Mouse (Mus musculus) granulocyte monocyte progenitor cell, adult 5-6 weeks (primary cell): Measurements from ENCODE around the gene Spata1. TPM values are rescaled to one million over a fixed set of nuclear protein-coding genes. Genes with fewer than 3 reads are reported as not detected.

Experiments
- ATAC-seq: replicated peaks from 2 replicates; pipeline ENCODE4 v1.8.0; 2016; ENCODE audit warnings: mild to moderate bottlenecking, moderate TSS enrichment, inconsistent platforms; ENCODE audit not compliant: poor library complexity, severe bottlenecking
- total RNA-seq, 2 experiments: library from RNA; stranded (forward) in 1 of 2; stranded (reverse) in 1 of 2; fragments of 200-712, 200-1000 nt in 1 of 2; fragments of >200 nt in 1 of 2; fragmentation: Nextera tagmentation in 1 of 2; gene quantifications; 2 replicates each; pipeline ENCODE4 v1.2.3; 2014 to 2017

Spata1 gene
- total RNA-seq, 2 experiments from 2014 or later = 6.4 to 7.9 TPM

GRCm38 (mm10) chr3:146462939-146463338, 36.6 kb downstream of the Spata1 start:
- ATAC-seq = no peak

GRCm38 (mm10) chr3:146451375-146451774, 48.2 kb downstream of the Spata1 start:
- peak; percentile 13 for ATAC-seq

GRCm38 (mm10) chr3:146450371-146450841, 49.1 kb downstream of the Spata1 start:
- peak; percentile 90 for ATAC-seq

GRCm38 (mm10) chr3:146449745-146450250, 49.8 kb downstream of the Spata1 start, which contains the start of gene Ctbs:
TSS of gene Ctbs (plus strand) at chr3:146449795.
- no peak for ATAC-seq

GRCm38 (mm10) chr3:146448969-146449368, 50.6 kb downstream of the Spata1 start:
- no peak for ATAC-seq

GRCm38 (mm10) chr3:146448372-146448771, 51.2 kb downstream of the Spata1 start:
- no peak for ATAC-seq

- no peak for ATAC-seq
Observed at GRCm38 (mm10) chr3:146447598-146447997, 52.0 kb downstream of the Spata1 start.

GRCm38 (mm10) chr3:146447156-146447555, 52.4 kb downstream of the Spata1 start:
- ATAC-seq = no peak

GRCm38 (mm10) chr3:146444880-146445279, 54.7 kb downstream of the Spata1 start:
- ATAC-seq = peak; percentile 66

GRCm38 (mm10) chr3:146443380-146443779, 56.2 kb downstream of the Spata1 start:
- no peak for ATAC-seq

- no peak for ATAC-seq
Observed at GRCm38 (mm10) chr3:146442936-146443335, 56.6 kb downstream of the Spata1 start.

GRCm38 (mm10) chr3:146442484-146442883, 57.1 kb downstream of the Spata1 start:
- no peak for ATAC-seq

GRCm38 (mm10) chr3:146440422-146440821, 59.1 kb downstream of the Spata1 start:
- ATAC-seq = no peak

GRCm38 (mm10) chr3:146440011-146440410, 59.5 kb downstream of the Spata1 start:
- ATAC-seq = no peak

- no peak for ATAC-seq
Observed at GRCm38 (mm10) chr3:146436114-146436513, 63.4 kb downstream of the Spata1 start.

- ATAC-seq = no peak
Observed at GRCm38 (mm10) chr3:146435533-146435932, 64.0 kb downstream of the Spata1 start.

- no peak for ATAC-seq
Observed at GRCm38 (mm10) chr3:146434686-146435085, 64.9 kb downstream of the Spata1 start.

GRCm38 (mm10) chr3:146433681-146434350, 65.7 kb downstream of the Spata1 start:
- ATAC-seq = no peak

GRCm38 (mm10) chr3:146433063-146433462, 66.5 kb downstream of the Spata1 start:
- ATAC-seq = peak; percentile 37

- no peak for ATAC-seq
Observed at GRCm38 (mm10) chr3:146426489-146426888, 73.1 kb downstream of the Spata1 start.

GRCm38 (mm10) chr3:146425902-146426301, 73.7 kb downstream of the Spata1 start:
- ATAC-seq = no peak

GRCm38 (mm10) chr3:146424306-146424900, 75.2 kb downstream of the Spata1 start:
- ATAC-seq = no peak
